Mouse (Mus musculus) liver, embryonic 11.5 days (tissue): ENCODE measurements around the gene D630023F18Rik. TPM values are rescaled to one million over a fixed set of nuclear protein-coding genes. Genes with fewer than 3 reads are reported as not detected.

Experiments
- ATAC-seq: fragments of 200-750 bp; cut with Nextera tagmentation; replicated peaks from 2 replicates; pipeline ENCODE4 v1.8.0; 2017; ENCODE audit warnings: moderate number of reproducible peaks, mild to moderate bottlenecking, moderate TSS enrichment, moderate library complexity; ENCODE audit not compliant: low FRiP score
- DNase-seq: peaks from one replicate; pipeline ENCODE4 v3.0.0-alpha.2; 2017; ENCODE audit warnings: low spot score
- H3K27ac ChIP-seq: fragments of 300-500 bp; sonication (generic); 2 replicates; pipeline ENCODE4 v1.5.1; 2014; ENCODE audit warnings: mild to moderate bottlenecking, low read depth, low read length, control low read depth
- H3K27me3 ChIP-seq: fragments of 300-500 bp; sonication (generic); replicated peaks from 2 replicates; pipeline ENCODE4 v1.6.1; 2014; ENCODE audit warnings: low read length, mixed read lengths; ENCODE audit not compliant: control insufficient read depth, insufficient read depth
- H3K36me3 ChIP-seq: fragments of 300-500 bp; sonication (generic); 2 replicates; pipeline ENCODE4 v1.6.1; 2014; ENCODE audit warnings: mild to moderate bottlenecking, low read length, moderate library complexity, mixed read lengths; ENCODE audit not compliant: control insufficient read depth, insufficient read depth
- H3K4me1 ChIP-seq: fragments of 300-500 bp; sonication (generic); replicated peaks from 2 replicates; pipeline ENCODE4 v1.6.1; 2014; ENCODE audit warnings: low read length, mixed read lengths; ENCODE audit not compliant: control insufficient read depth, insufficient read depth
- H3K4me2 ChIP-seq: fragments of 300-500 bp; sonication (generic); 2 replicates; pipeline ENCODE4 v1.6.1; 2014; ENCODE audit warnings: mild to moderate bottlenecking, control low read depth, moderate library complexity
- H3K4me3 ChIP-seq: fragments of 300-500 bp; sonication (generic); 2 replicates; pipeline ENCODE4 v1.5.1; 2014; ENCODE audit warnings: low read depth, low read length, control low read depth
- H3K9ac ChIP-seq: fragments of 300-500 bp; sonication (generic); 2 replicates; pipeline ENCODE4 v1.6.1; 2014; ENCODE audit warnings: low read depth, low read length, control low read depth
- H3K9me3 ChIP-seq: fragments of 300-500 bp; sonication (generic); 2 replicates; pipeline ENCODE4 v1.6.1; 2016; ENCODE audit warnings: low read length, inconsistent platforms, mixed read lengths; ENCODE audit not compliant: control insufficient read depth
- WGBS: fragments of 180-500 bp; shearing (Covaris S2); extraction: QIAGEN DNeasy Blood & Tissue Kit; methylation state at CpG from one replicate; pipeline ENCODE4 v1.1.7; 2014; 5-methylcytosine and 5-hydroxymethylcytosine counted together
- polyA plus RNA-seq: library from polyadenylated mRNA; unstranded; fragments of >200 nt; fragmentation: Nextera tagmentation; extraction: Ambion mirVana; gene quantifications from 2 replicates; pipeline ENCODE4 v1.2.1, GENCODE M21; 2014

Gene D630023F18Rik
- polyA plus RNA-seq, 1 experiment from 2014 or later = 0.49 TPM

GRCm38 (mm10) chr1:65118150-65118913 is 4.7 kb downstream of the D630023F18Rik start:
- Histone ChIP-seq H3K9me3 (no peaks in the 10 kb centered on the region), H3K4me3 (no peak overlapping the region), H3K4me1 (no peaks in the 10 kb centered on the region), H3K27me3 (no peaks in the 10 kb centered on the region), H3K4me2 (no peak overlapping the region), H3K9ac (no peak overlapping the region), H3K36me3 (no peaks in the 10 kb centered on the region), H3K27ac (no peak overlapping the region)
- DNase-seq (no peak), ATAC-seq (no peak)
- WGBS = 67% methylated on average over 8 of the region's 8 CpGs

GRCm38 (mm10) chr1:65113536-65114172 is 9.4 kb downstream of the D630023F18Rik start:
- WGBS = 79% methylated on average over 5 of the region's 5 CpGs
- ATAC-seq (peak; percentile 48; the same call in 1 of the 2 replicates), DNase-seq (no peak)
- Histone ChIP-seq H3K9ac (no peak overlapping the region), H3K9me3 (no peaks in the 10 kb centered on the region), H3K36me3 (no peaks in the 10 kb centered on the region), H3K4me3 (no peak overlapping the region), H3K27ac (no peak overlapping the region), H3K27me3 (no peaks in the 10 kb centered on the region), H3K4me2 (no peak overlapping the region), H3K4me1 (no peaks in the 10 kb centered on the region)

DNA sequence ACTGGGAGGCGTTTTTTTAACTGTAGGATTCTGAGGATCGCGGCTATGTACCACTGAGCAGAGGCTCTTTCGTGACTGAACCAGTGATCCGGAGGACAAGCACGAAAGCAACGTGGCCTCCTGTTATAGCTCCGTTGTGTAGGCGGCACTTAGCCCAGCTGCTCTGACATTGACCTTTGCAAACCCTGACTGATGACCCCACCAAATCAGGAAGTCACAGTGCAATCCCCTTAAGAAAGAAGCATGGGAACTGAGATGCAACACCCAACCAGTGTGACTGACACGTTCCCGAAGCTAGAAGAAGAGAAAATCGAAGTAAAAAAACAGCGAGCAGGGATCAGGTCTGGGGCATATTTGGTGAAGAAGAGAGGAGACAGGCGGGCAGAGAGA is 10.2 kb downstream of the D630023F18Rik start:
- peak; percentile 17; the same call in 1 of the 2 replicates for ATAC-seq

GRCm38 (mm10) chr1:65112031-65112806 is 10.8 kb downstream of the D630023F18Rik start:
- ATAC-seq = peak; percentile 57
- Histone ChIP-seq H3K27ac (no peak overlapping the region; the same call in 1 of the 2 replicates), H3K9ac (0 out of 2 replicates have a peak overlapping the region, but pooled peaks have one; percentile 9), H3K9me3 (no peaks in the 10 kb centered on the region), H3K4me3 (no peak overlapping the region), H3K36me3 (no peaks in the 10 kb centered on the region), H3K27me3 (no peaks in the 10 kb centered on the region), H3K4me2 (peak overlapping the region; percentile 50), H3K4me1 (no peaks in the 10 kb centered on the region)
- no peak for DNase-seq
- 11% methylated on average over 8 of the region's 8 CpGs for WGBS

More for the DNA sequence above, 10.2 kb downstream of the D630023F18Rik start:
- Histone ChIP-seq H3K9ac (0 out of 2 replicates have a peak overlapping the region, but pooled peaks have one; percentile 9), H3K4me2 (peak overlapping the region; percentile 50), H3K27ac (no peak overlapping the region; the same call in 1 of the 2 replicates), H3K4me1 (no peaks in the 10 kb centered on the region), H3K9me3 (no peaks in the 10 kb centered on the region), H3K36me3 (no peaks in the 10 kb centered on the region), H3K27me3 (no peaks in the 10 kb centered on the region), H3K4me3 (no peak overlapping the region)
- no peak for DNase-seq
- 48% methylated on average over 14 of the region's 14 CpGs for WGBS

- Histone ChIP-seq H3K4me3 (no peak overlapping the region), H3K4me2 (peak overlapping the region; percentile 27; the same call in 1 of the 2 replicates)
- DNase-seq = no peak
Measured at GRCm38 (mm10) chr1:65109756-65110435, 13.1 kb downstream of the D630023F18Rik start.

GRCm38 (mm10) chr1:65109196-65109595 is 13.8 kb downstream of the D630023F18Rik start:
- Histone ChIP-seq H3K4me3 (no peak overlapping the region), H3K9me3 (no peaks in the 10 kb centered on the region), H3K9ac (no peak overlapping the region), H3K36me3 (no peaks in the 10 kb centered on the region), H3K4me2 (no peak overlapping the region), H3K27ac (no peak overlapping the region), H3K27me3 (no peaks in the 10 kb centered on the region), H3K4me1 (no peaks in the 10 kb centered on the region)
- no peak for ATAC-seq
- no peak for DNase-seq
- 59% methylated on average over 8 of the region's 8 CpGs for WGBS

More at GRCm38 (mm10) chr1:65109756-65110435, 13.1 kb downstream of the D630023F18Rik start:
- H3K36me3 ChIP-seq = no peaks in the 10 kb centered on the region
- H3K27ac ChIP-seq = no peak overlapping the region
- H3K4me1 ChIP-seq = no peaks in the 10 kb centered on the region
- no peak for ATAC-seq
- no peaks in the 10 kb centered on the region for H3K27me3 ChIP-seq
- H3K9ac ChIP-seq = no peak overlapping the region
- H3K9me3 ChIP-seq = no peaks in the 10 kb centered on the region
- 60% methylated on average over 25 of the region's 25 CpGs for WGBS

GRCm38 (mm10) chr1:65107654-65108279 is 15.2 kb downstream of the D630023F18Rik start:
- Histone ChIP-seq H3K27ac (no peak overlapping the region), H3K9me3 (no peaks in the 10 kb centered on the region), H3K4me1 (no peaks in the 10 kb centered on the region), H3K9ac (no peak overlapping the region), H3K36me3 (no peaks in the 10 kb centered on the region), H3K4me3 (no peak overlapping the region), H3K27me3 (no peaks in the 10 kb centered on the region), H3K4me2 (no peak overlapping the region)
- WGBS = 87% methylated on average over 10 of the region's 10 CpGs
- no peak for ATAC-seq
- DNase-seq = no peak

GRCm38 (mm10) chr1:65103273-65103672 is 19.7 kb downstream of the D630023F18Rik start, which contains the start of gene Cryga:
Gene Cryga (minus strand): TSS chr1:65103373.
- no peaks in the 10 kb centered on the region for H3K27me3 ChIP-seq
- H3K36me3 ChIP-seq = no peaks in the 10 kb centered on the region
- H3K27ac ChIP-seq = no peak within 1 kb of the TSS
- H3K4me2 ChIP-seq = no peak within 1 kb of the TSS
- DNase-seq (no peak), ATAC-seq (no peak)
- no peak within 1 kb of the TSS for H3K4me3 ChIP-seq
- no peaks in the 10 kb centered on the region for H3K9me3 ChIP-seq
- 79% methylated on average over 11 of the region's 11 CpGs for WGBS
- no peak within 1 kb of the TSS for H3K9ac ChIP-seq
- H3K4me1 ChIP-seq = no peaks in the 10 kb centered on the region
